Mouse (Mus musculus) embryo, embryonic 10.5 days (tissue): ENCODE data around the gene Fcho2.
A peak's percentile ranks its signal among the peaks of the same experiment; 100 is the strongest.

ENCODE experiments used
- DNase-seq: peaks from one replicate; pipeline ENCODE4 v3.0.0-alpha.2; 2015; ENCODE audit warnings: low spot score

Gene Fcho2

GRCm38 (mm10) chr13:98804480-98804879, 10.8 kb downstream of the Fcho2 start:
- DNase-seq, result no peak

GRCm38 (mm10) chr13:98803699-98804098, 11.6 kb downstream of the Fcho2 start:
- DNase-seq, result no peak

- DNase-seq, result no peak
Measured at GRCm38 (mm10) chr13:98802957-98803356, 12.3 kb downstream of the Fcho2 start.

- DNase-seq, result no peak
Measured at GRCm38 (mm10) chr13:98795511-98795910, 19.7 kb downstream of the Fcho2 start.

GRCm38 (mm10) chr13:98792864-98793263, 22.4 kb downstream of the Fcho2 start:
- no peak for DNase-seq

GRCm38 (mm10) chr13:98791693-98792092, 23.6 kb downstream of the Fcho2 start:
- DNase-seq, result no peak

GRCm38 (mm10) chr13:98786970-98787685, 28.1 kb downstream of the Fcho2 start:
- DNase-seq, result no peak

- DNase-seq, result no peak
Measured at GRCm38 (mm10) chr13:98777959-98778358, 37.3 kb downstream of the Fcho2 start.

- no peak for DNase-seq
Measured at GRCm38 (mm10) chr13:98771484-98771883, 43.8 kb downstream of the Fcho2 start.

GRCm38 (mm10) chr13:98768329-98768728, 46.9 kb downstream of the Fcho2 start:
- DNase-seq, result peak; percentile 15

- DNase-seq, result no peak
Measured at GRCm38 (mm10) chr13:98761771-98762170, 53.5 kb downstream of the Fcho2 start.

GRCm38 (mm10) chr13:98755886-98756285, 59.4 kb downstream of the Fcho2 start:
- DNase-seq, result no peak

GRCm38 (mm10) chr13:98744679-98745078, 70.6 kb downstream of the Fcho2 start:
- no peak for DNase-seq

GRCm38 (mm10) chr13:98743829-98744228, 71.4 kb downstream of the Fcho2 start:
- DNase-seq, result no peak

- no peak for DNase-seq
Measured at GRCm38 (mm10) chr13:98743214-98743613, 72.0 kb downstream of the Fcho2 start.

GRCm38 (mm10) chr13:98738213-98738612, 77.0 kb downstream of the Fcho2 start:
- no peak for DNase-seq

GRCm38 (mm10) chr13:98733292-98733691, 82.0 kb downstream of the Fcho2 start:
- no peak for DNase-seq

- DNase-seq, result peak; percentile 44
Measured at GRCm38 (mm10) chr13:98729271-98730062, 85.8 kb downstream of the Fcho2 start.

GRCm38 (mm10) chr13:98726494-98726893, 88.8 kb downstream of the Fcho2 start:
- DNase-seq, result peak; percentile 56

- no peak for DNase-seq
Measured at GRCm38 (mm10) chr13:98723430-98723829, 91.8 kb downstream of the Fcho2 start.

GRCm38 (mm10) chr13:98722296-98722695, 93.0 kb downstream of the Fcho2 start:
- no peak for DNase-seq

- DNase-seq, result no peak
Measured at GRCm38 (mm10) chr13:98716176-98716575, 99.1 kb downstream of the Fcho2 start.

- no peak for DNase-seq
Measured at GRCm38 (mm10) chr13:98715443-98715990, 99.7 kb downstream of the Fcho2 start.
